Mouse (Mus musculus): ENCODE measurements around the gene Pparg.
A peak's percentile ranks its signal among the peaks of the same experiment; 100 is the strongest.

The Pparg gene

GRCm38 (mm10) chr6:115464661-115465060 is 103.9 kb downstream of the Pparg start:
- DNase-seq: no peak

GRCm38 (mm10) chr6:115465463-115465862 is 104.7 kb downstream of the Pparg start:
- no peak for DNase-seq

GRCm38 (mm10) chr6:115465876-115466275 is 105.1 kb downstream of the Pparg start:
- DNase-seq: no peak

- DNase-seq: no peak
Observed at GRCm38 (mm10) chr6:115466601-115467000, 105.8 kb downstream of the Pparg start.

GRCm38 (mm10) chr6:115469666-115470581 is 109.2 kb downstream of the Pparg start:
- DNase-seq: no peak

GRCm38 (mm10) chr6:115471956-115472355 is 111.2 kb downstream of the Pparg start:
- DNase-seq: no peak

GRCm38 (mm10) chr6:115477081-115477695 is 116.4 kb downstream of the Pparg start:
- no peak for DNase-seq

- no peak for DNase-seq
Observed at GRCm38 (mm10) chr6:115479963-115480321, 119.2 kb downstream of the Pparg start.

GRCm38 (mm10) chr6:115480322-115481017 is 119.7 kb downstream of the Pparg start:
- peak; percentile 74 for DNase-seq

- DNase-seq: no peak
Observed at GRCm38 (mm10) chr6:115481018-115481354, 120.2 kb downstream of the Pparg start.

- DNase-seq: no peak
Observed at GRCm38 (mm10) chr6:115481603-115482002, 120.9 kb downstream of the Pparg start.

GRCm38 (mm10) chr6:115485635-115486034 is 124.9 kb downstream of the Pparg start:
- DNase-seq: no peak

- DNase-seq: no peak
Observed at GRCm38 (mm10) chr6:115489831-115490230, 129.1 kb downstream of the Pparg start.

GRCm38 (mm10) chr6:115492952-115493613 is 132.3 kb downstream of the Pparg start:
- DNase-seq: no peak

GRCm38 (mm10) chr6:115493824-115494223 is 133.1 kb downstream of the Pparg start:
- no peak for DNase-seq

GRCm38 (mm10) chr6:115499540-115499939 is 138.8 kb downstream of the Pparg start:
- DNase-seq: no peak

- DNase-seq: no peak
Observed at GRCm38 (mm10) chr6:115500234-115500633, 139.5 kb downstream of the Pparg start.

- no peak for DNase-seq
Observed at GRCm38 (mm10) chr6:115501131-115501530, 140.4 kb downstream of the Pparg start.

- no peak for DNase-seq
Observed at GRCm38 (mm10) chr6:115503038-115503437, 142.3 kb downstream of the Pparg start.

GRCm38 (mm10) chr6:115503549-115504159 is 142.9 kb downstream of the Pparg start:
- DNase-seq: no peak

GRCm38 (mm10) chr6:115504160-115504558 is 143.4 kb downstream of the Pparg start:
- no peak for DNase-seq

GRCm38 (mm10) chr6:115504915-115505314 is 144.2 kb downstream of the Pparg start:
- DNase-seq: no peak

GRCm38 (mm10) chr6:115506425-115506824 is 145.7 kb downstream of the Pparg start:
- no peak for DNase-seq

Data from liver (tissue).